Mouse (Mus musculus) forebrain, postnatal 0 days (tissue): ENCODE measurements around the gene Ppm1b. TPM values are rescaled to one million over a fixed set of nuclear protein-coding genes. Genes with fewer than 3 reads are reported as not detected.

Source experiments
- ATAC-seq: fragments of 200-750 bp; cut with Nextera tagmentation; 2 replicates; pipeline ENCODE4 v1.8.0; 2017; ENCODE audit warnings: mild to moderate bottlenecking, moderate library complexity
- DNase-seq: peaks from one replicate; pipeline ENCODE4 v3.0.0-alpha.2; 2015
- H3K27ac ChIP-seq: fragments of 300-500 bp; sonication (generic); 2 replicates; pipeline ENCODE4 v1.5.1; 2014; ENCODE audit warnings: low read depth, mild to moderate bottlenecking, antibody characterized with exemption, low read length, moderate library complexity, mixed read lengths
- H3K27me3 ChIP-seq: fragments of 300-500 bp; sonication (generic); 2 replicates; pipeline ENCODE4 v1.6.1; 2014; ENCODE audit warnings: mild to moderate bottlenecking, low read length, mixed read lengths; ENCODE audit not compliant: insufficient read depth
- H3K36me3 ChIP-seq: fragments of 300-500 bp; sonication (generic); 2 replicates; pipeline ENCODE4 v1.6.1; 2014; ENCODE audit warnings: mild to moderate bottlenecking, moderate library complexity; ENCODE audit not compliant: insufficient read depth
- H3K4me1 ChIP-seq: fragments of 300-500 bp; sonication (generic); 2 replicates; pipeline ENCODE4 v1.6.1; 2014; ENCODE audit warnings: antibody characterized with exemption; ENCODE audit not compliant: insufficient read depth
- H3K4me2 ChIP-seq: fragments of 300-500 bp; sonication (generic); 2 replicates; pipeline ENCODE4 v1.6.1; 2014; ENCODE audit warnings: low read depth, mild to moderate bottlenecking, moderate library complexity
- H3K4me3 ChIP-seq: fragments of 300-500 bp; sonication (generic); 2 replicates; pipeline ENCODE4 v1.5.1; 2014; ENCODE audit warnings: low read depth, low read length, mixed read lengths
- H3K9ac ChIP-seq: fragments of 300-500 bp; sonication (generic); 2 replicates; pipeline ENCODE4 v1.6.1; 2014; ENCODE audit warnings: mild to moderate bottlenecking
- H3K9me3 ChIP-seq: fragments of 300-500 bp; sonication (generic); 2 replicates; pipeline ENCODE4 v1.6.1; 2016; ENCODE audit warnings: low read length
- CTCF ChIP-seq: sonication (generic); IDR thresholded peaks from 2 replicates; pipeline ENCODE4 v1.5.1; 2016; ENCODE audit warnings: antibody characterized with exemption, control low read depth, low read depth
- WGBS: fragments of 180-500 bp; shearing (Covaris S2); extraction: QIAGEN DNeasy Blood & Tissue Kit; methylation state at CpG from one replicate; pipeline ENCODE4 v1.1.7; 2014; 5-methylcytosine and 5-hydroxymethylcytosine counted together
- polyA plus RNA-seq: library from polyadenylated mRNA; unstranded; fragments of >200 nt; fragmentation: Nextera tagmentation; extraction: Ambion mirVana; gene quantifications from 2 replicates; pipeline ENCODE4 v1.2.1, GENCODE M21; 2015
- total RNA-seq: library from RNA; depleted of rRNA; stranded (reverse); fragments of >200 nt; gene quantifications from 2 replicates; pipeline ENCODE4 v1.2.3, GENCODE M21; 2014

The Ppm1b gene
- total and polyA plus RNA-seq, 2 experiments from 2014 or later, result 62.9 to 68.8 TPM

DNA sequence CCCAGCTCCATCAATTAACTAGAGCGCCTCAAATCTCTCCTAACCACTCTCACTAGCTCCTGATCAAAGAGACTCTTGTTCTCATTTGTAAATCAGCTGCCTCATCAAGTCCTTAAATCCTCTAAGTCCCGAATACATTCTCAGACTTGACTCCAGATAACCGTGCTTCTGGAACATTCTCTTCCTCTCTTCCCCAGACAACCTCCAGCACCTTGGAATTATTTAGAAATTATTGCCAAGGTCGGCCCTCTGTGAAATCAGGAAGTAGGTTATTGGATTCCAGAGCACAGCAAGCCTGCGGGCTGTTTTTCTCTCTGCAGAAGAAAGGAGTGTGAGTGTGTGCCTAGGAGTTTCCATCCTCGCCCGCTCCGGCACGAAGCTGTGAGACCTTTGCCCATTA lies 20.2 kb upstream of the Ppm1b start:
- Histone ChIP-seq H3K27ac (no peak overlapping the region), H3K9ac (no peak overlapping the region), H3K4me3 (no peak overlapping the region), H3K36me3 (no peaks in the 10 kb centered on the region), H3K4me1 (no peaks in the 10 kb centered on the region), H3K27me3 (no peaks in the 10 kb centered on the region), H3K4me2 (no peak overlapping the region), H3K9me3 (no peaks in the 10 kb centered on the region)
- WGBS, result 54% methylated on average over 9 of the region's 9 CpGs
- TF ChIP-seq CTCF, result no peak
- no peak for DNase-seq
- no peak for ATAC-seq

DNA sequence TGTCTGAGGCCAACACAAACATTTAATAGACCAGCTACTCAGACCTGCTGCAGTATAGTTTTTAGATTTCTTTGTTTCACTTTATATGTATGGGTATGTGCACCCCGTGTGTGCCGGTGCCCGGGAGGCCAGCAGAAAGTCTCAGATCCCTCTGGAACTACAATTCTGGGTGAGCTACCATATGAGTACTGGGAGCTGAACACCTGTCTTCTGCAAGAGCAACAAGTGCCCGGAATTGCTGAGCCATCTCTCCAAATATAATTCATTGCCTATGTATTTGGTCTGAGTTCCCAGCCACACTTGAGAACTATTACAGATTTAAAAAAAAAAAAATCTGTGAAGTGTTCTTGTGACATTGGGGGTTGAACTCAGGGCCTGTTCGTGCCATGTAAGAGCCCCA lies 19.7 kb upstream of the Ppm1b start:
- WGBS, result 90% methylated on average over 5 of the region's 5 CpGs
- DNase-seq (no peak), ATAC-seq (no peak)
- H3K4me2 ChIP-seq, result no peak overlapping the region
- no peak overlapping the region for H3K9ac ChIP-seq
- no peaks in the 10 kb centered on the region for H3K36me3 ChIP-seq
- no peak overlapping the region for H3K4me3 ChIP-seq
- no peaks in the 10 kb centered on the region for H3K27me3 ChIP-seq
- H3K9me3 ChIP-seq, result no peaks in the 10 kb centered on the region
- no peaks in the 10 kb centered on the region for H3K4me1 ChIP-seq
- no peak overlapping the region for H3K27ac ChIP-seq
- no peak for TF ChIP-seq CTCF

DNA sequence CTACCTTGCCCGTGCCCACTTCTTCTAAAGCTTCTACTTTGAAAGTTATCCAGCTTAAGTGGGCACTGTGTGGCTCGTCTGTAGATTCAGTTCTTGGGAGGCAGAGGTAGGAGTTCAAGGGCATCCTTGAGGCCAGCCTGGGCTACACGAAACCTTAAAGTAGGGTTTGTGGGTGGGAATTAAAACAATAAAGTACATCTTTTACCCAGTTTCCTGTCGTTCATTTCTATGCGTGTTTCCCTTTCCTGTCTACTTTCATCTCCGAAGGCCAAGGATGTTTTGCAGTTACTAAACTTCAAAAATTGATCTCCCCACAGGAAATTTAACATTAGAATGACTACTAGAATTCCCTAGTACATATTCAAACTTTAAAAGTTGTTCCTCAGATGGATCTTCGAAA lies 19.3 kb upstream of the Ppm1b start:
- no peak for ATAC-seq
- Histone ChIP-seq H3K4me3 (no peak overlapping the region), H3K9me3 (no peaks in the 10 kb centered on the region), H3K4me1 (no peaks in the 10 kb centered on the region), H3K27me3 (no peaks in the 10 kb centered on the region), H3K27ac (no peak overlapping the region), H3K4me2 (no peak overlapping the region), H3K9ac (no peak overlapping the region), H3K36me3 (no peaks in the 10 kb centered on the region)
- TF ChIP-seq CTCF, result no peak
- DNase-seq, result no peak
- 93% methylated on average over 7 of the region's 7 CpGs for WGBS

DNA sequence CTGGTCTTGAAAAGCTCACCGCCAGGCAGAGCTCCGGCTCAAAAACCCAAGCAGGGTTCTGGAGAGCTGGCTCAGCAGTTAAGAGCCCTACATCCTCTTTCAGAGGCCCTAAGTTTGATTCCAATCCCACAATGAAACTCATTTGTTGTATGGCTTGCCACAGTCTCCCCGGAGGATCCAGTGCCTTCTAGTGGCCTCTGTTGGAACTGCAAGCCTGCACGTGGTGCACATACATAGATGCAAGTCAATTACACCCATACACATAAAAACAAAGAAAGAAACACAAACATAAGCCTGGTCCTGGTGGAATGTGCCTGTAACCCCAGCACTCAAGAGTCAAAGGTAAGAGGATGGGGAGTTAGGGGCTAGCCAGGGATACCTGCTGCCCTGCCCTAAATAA lies 18.3 kb upstream of the Ppm1b start:
- ATAC-seq (no peak), DNase-seq (no peak)
- 92% methylated on average over 4 of the region's 4 CpGs for WGBS
- Histone ChIP-seq H3K9ac (no peak overlapping the region), H3K9me3 (no peaks in the 10 kb centered on the region), H3K4me2 (no peak overlapping the region), H3K36me3 (no peaks in the 10 kb centered on the region), H3K27ac (no peak overlapping the region), H3K4me1 (no peaks in the 10 kb centered on the region), H3K27me3 (no peaks in the 10 kb centered on the region), H3K4me3 (no peak overlapping the region)
- no peak for TF ChIP-seq CTCF

DNA sequence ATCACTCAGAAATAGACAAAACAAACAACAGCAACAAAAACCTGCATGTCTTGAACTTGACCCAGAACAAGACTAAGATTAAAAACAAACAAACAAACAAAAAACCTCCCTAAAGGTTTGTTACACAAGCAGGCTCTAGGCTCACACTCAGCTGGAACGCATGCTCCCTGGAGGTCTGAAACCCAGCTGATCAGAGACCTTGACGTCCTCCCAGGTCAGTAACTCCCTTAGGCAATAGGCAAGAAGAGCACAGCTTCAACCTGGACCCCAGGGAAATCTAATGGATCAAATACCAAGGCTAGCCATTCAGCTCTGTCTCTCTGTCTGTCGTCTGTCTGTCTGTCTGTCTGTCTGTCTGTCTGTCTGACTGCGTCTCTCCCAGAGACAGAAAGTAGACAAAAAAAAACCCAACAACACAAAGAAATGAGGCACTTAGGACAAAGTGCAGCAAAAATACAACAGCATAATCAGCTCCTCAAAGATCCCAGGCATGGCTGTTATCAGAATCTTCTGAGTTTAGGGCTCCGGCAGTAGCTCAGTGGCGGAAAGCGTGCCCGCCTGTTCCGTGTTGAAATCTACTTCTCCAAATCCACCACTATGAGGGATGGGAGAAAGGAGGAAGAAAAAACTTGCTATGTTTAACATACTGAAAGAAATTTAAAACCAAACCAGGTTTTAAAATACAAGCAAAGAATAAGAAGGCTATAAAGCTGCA lies 16.4 kb upstream of the Ppm1b start:
- no peak overlapping the region for H3K4me3 ChIP-seq

DNA sequence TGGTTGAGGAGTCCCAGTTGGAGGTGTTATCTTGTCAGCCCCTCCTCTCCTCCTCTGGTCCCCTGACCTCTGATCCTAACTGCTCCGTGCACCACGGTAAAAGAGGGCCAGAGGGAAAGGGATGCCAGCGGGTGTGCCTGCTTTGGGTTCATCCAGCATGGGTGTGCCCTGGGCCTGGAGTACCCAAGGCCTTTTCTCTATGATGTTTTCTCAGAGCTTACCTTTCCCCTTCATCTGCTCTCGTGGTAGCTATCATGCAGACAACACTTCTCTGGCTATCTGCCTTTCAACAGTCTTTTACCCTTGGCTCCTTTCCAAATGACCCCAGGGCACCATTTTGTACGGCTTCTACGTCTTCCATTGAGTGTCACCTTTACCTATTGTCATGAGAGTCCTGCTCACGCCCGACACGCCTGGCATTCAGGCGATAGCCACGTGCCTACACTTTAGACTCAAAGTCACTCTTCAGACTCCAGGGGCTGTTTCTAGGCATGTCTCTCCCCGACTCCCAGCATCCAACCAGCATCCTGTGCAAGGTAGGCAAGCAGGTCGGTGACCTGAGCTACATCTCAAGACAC lies 15.2 kb upstream of the Ppm1b start:
- no peaks in the 10 kb centered on the region for H3K36me3 ChIP-seq
- H3K4me2 ChIP-seq, result no peak overlapping the region
- no peaks in the 10 kb centered on the region for H3K9me3 ChIP-seq
- H3K27me3 ChIP-seq, result no peaks in the 10 kb centered on the region
- DNase-seq, result no peak
- no peak overlapping the region for H3K9ac ChIP-seq
- H3K4me3 ChIP-seq, result no peak overlapping the region
- no peak for TF ChIP-seq CTCF
- no peaks in the 10 kb centered on the region for H3K4me1 ChIP-seq
- WGBS, result 87% methylated on average over 13 of the region's 13 CpGs
- H3K27ac ChIP-seq, result no peak overlapping the region
- no peak for ATAC-seq

More for the DNA sequence above, 16.4 kb upstream of the Ppm1b start:
- Histone ChIP-seq H3K36me3 (no peaks in the 10 kb centered on the region), H3K27ac (no peak overlapping the region), H3K4me2 (no peak overlapping the region), H3K27me3 (no peaks in the 10 kb centered on the region), H3K9ac (no peak overlapping the region), H3K4me1 (no peaks in the 10 kb centered on the region), H3K9me3 (no peaks in the 10 kb centered on the region)
- TF ChIP-seq CTCF, result no peak
- ATAC-seq (no peak), DNase-seq (no peak)
- 87% methylated on average over 9 of the region's 9 CpGs for WGBS

DNA sequence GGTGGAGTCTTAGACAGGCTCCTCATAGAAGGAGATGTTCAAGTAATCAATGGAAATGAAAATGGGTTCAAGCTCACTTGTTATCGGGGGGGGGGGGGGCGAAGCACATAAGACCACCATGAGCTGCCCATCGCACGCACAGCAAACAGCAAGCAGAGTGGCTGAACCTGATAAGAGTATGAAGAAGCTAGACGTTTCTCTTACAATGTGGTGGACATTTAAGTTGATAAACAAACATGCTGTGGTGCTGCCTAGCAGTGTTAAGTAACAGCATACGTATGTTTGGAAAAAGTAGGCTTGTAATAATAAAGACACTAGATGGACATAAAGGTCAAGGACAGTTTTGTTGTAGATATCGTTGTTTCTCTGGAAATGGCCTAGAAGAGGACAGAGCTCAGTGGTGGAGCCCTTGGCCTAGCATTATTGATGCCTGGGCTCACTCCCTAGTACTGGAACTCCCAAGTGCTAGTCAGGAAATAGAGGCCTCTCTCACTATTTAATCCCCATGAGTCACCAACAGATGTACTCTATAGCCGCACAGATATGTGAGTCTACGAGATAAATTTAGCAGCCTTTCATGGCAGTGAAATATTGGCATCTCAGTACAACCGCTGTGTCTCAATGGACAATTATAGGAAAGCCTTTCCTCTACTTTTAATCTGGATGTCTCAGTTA lies 14.0 kb upstream of the Ppm1b start:
- no peak for TF ChIP-seq CTCF

More for the DNA sequence above, 14.0 kb upstream of the Ppm1b start:
- Histone ChIP-seq H3K9ac (no peak overlapping the region), H3K9me3 (no peaks in the 10 kb centered on the region), H3K27me3 (no peaks in the 10 kb centered on the region), H3K4me2 (no peak overlapping the region), H3K4me3 (no peak overlapping the region), H3K4me1 (no peaks in the 10 kb centered on the region), H3K36me3 (no peaks in the 10 kb centered on the region), H3K27ac (no peak overlapping the region)
- ATAC-seq (no peak), DNase-seq (no peak)
- 91% methylated on average over 10 of the region's 10 CpGs for WGBS
